Mouse (Mus musculus): ENCODE data around the gene Pes1. TPM values are rescaled to one million over a fixed set of nuclear protein-coding genes. Genes with fewer than 3 reads are reported as not detected.

Pes1 gene
- polyA plus RNA-seq, 1 experiment from 2014 or later, result 52.4 TPM

DNA sequence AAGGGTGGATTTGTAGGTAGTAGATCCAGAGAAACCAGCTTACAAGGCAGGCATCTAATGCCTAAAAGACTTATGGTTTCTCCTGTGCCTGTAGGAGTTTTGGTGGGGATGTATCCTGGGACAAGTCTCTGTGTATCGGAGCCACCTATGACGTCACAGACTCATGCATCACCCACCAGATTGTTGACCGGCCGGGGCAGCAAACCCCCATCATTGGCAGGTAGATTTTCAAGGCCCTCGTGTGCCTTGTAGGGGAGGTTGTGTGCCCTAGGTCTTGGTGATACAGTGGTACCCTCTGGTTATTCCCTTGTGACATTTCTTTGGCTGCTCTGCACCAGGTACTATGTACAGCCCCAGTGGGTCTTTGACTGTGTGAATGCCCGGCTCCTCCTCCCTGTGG, 12.9 kb downstream of the Pes1 start, which contains the start of gene 4930556J24Rik:
4930556J24Rik (minus strand) TSS at position 101 of the 400 bp plus-strand sequence.
- H3K4me2 ChIP-seq (ENCODE audit: low read length), result no peak within 1 kb of the TSS
- H3K4me3 ChIP-seq (ENCODE audit: low read length), result no peak within 1 kb of the TSS
- no peak within 1 kb of the TSS for H3K9ac ChIP-seq (ENCODE audit: low read depth, low read length)
- whole genome bisulfite sequencing, result 96% methylated on average over 6 of the region's 6 CpGs
- H3K9me3 ChIP-seq (ENCODE audit: control insufficient read depth, low read length), result no peaks in the 10 kb centered on the region
- no peaks in the 10 kb centered on the region for H3K27me3 ChIP-seq (replicated peaks; ENCODE audit: control insufficient read depth, insufficient read depth, low read length)
- H3K27ac ChIP-seq (ENCODE audit: low read depth, low read length), result no peak within 1 kb of the TSS
- peaks cover 59% of the 10 kb centered on the region for H3K36me3 ChIP-seq (ENCODE audit: control insufficient read depth, insufficient read depth, low read length)
- no peaks in the 10 kb centered on the region for H3K4me1 ChIP-seq (ENCODE audit: control insufficient read depth, insufficient read depth, low read depth, low read length)
- ATAC-seq, result no peak

DNA sequence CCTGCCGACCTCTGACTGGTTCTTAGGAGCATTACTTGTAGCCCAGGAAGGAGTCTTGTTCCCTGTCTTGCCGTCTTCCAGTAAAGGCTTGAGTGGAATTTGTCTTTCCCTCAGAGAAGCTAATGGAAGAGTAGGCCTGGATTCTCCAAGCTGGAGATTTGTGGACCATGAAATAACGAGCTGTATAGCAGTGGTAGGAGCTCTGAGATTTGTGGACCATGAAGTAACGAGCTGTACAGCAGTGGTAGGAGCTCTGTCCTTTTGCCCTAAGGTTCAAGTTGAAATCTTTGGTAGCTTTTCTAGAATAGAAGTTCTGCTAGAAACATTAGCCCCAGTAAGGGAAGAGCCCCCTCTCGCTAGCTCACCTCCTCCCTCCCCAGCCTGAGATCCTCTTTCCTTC, 14.6 kb downstream of the Pes1 start:
- Histone ChIP-seq H3K27me3 (replicated peaks; ENCODE audit: control insufficient read depth, insufficient read depth, low read length) (no peaks in the 10 kb centered on the region), H3K4me3 (ENCODE audit: low read length) (no peak overlapping the region), H3K9me3 (ENCODE audit: control insufficient read depth, low read length) (no peaks in the 10 kb centered on the region), H3K36me3 (ENCODE audit: control insufficient read depth, insufficient read depth, low read length) (peaks cover 48% of the 10 kb centered on the region), H3K27ac (ENCODE audit: low read depth, low read length) (no peak overlapping the region), H3K4me1 (ENCODE audit: control insufficient read depth, insufficient read depth, low read depth, low read length) (peaks cover 5% of the 10 kb centered on the region; the same call in 1 of the 2 replicates), H3K9ac (ENCODE audit: low read depth, low read length) (no peak overlapping the region), H3K4me2 (ENCODE audit: low read length) (no peak overlapping the region)
- ATAC-seq, result no peak
- 95% methylated on average over 5 of the region's 5 CpGs for WGBS

DNA sequence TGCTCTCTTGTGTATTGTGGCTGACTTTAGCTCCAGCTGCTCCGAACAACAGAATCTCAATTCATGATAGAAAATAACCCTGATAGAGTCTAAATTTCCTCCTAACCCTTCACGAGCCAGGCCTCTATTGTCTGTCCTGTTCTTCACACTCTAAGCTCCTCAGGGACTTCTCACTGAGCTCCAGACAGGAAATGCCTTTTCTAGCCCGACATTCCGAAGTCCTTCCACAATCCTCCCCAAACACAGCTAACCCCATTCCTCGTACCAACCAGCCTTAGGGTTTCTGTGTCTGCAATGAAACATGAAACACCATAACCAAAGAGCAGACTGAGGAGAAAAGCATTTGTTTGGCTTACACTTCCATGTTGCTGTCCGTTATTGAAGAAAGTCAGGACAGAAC, 17.8 kb downstream of the Pes1 start:
- Histone ChIP-seq H3K4me1 (ENCODE audit: control insufficient read depth, insufficient read depth, low read depth, low read length) (peaks cover 11% of the 10 kb centered on the region; the same call in 1 of the 2 replicates), H3K36me3 (ENCODE audit: control insufficient read depth, insufficient read depth, low read length) (peaks cover 26% of the 10 kb centered on the region), H3K27ac (ENCODE audit: low read depth, low read length) (no peak overlapping the region), H3K4me2 (ENCODE audit: low read length) (no peak overlapping the region), H3K27me3 (replicated peaks; ENCODE audit: control insufficient read depth, insufficient read depth, low read length) (no peaks in the 10 kb centered on the region), H3K9ac (ENCODE audit: low read depth, low read length) (no peak overlapping the region), H3K4me3 (ENCODE audit: low read length) (no peak overlapping the region), H3K9me3 (ENCODE audit: control insufficient read depth, low read length) (no peaks in the 10 kb centered on the region)
- 75% methylated on average over 6 of the region's 6 CpGs for WGBS
- ATAC-seq, result no peak

DNA sequence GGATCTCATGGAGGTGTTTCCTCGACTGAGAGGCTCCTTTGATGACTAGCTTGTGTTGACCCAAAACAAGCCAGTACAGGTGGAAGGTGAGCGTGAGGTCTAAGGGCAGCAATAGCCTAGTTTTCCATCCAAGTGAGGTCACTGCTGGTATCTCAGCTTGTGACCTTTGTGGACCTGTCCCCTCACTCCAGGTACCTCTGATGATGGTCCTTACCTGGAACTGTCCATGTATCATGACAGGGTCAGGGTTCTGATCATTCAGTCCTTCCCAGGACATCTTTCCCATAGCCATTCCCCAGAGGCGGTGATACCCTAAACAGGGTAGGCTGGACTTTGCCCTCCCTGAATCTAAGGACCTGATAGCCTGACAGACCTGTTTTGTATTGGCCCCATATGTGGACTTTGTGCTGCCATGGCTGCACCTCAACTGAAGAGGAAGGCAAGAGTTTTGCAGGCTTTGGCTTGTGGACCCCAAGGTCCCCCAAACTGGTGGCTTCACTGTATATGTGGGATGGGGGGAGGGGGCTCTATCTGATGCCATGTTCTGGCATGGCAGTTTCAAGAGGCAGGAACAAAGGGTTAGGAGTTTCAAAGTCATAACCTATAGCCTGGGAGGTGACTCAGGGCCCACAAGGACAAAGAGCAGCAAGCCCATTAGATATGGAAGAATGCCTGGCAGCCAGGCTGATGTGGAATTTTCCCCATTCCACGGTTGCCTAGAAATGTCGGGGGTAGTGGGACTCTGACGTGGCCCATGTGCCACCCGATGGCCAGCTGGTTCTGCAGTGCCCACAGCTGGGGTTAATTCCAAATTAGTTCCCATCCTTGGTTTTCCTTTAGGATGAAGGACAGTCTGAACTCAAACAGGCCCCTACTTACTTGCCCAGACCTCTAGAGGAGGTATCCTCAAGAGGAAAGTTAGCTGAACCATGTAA, 18.8 kb downstream of the Pes1 start:
- 53% methylated on average over 7 of the region's 7 CpGs for WGBS
- Histone ChIP-seq H3K36me3 (ENCODE audit: control insufficient read depth, insufficient read depth, low read length) (peaks cover 18% of the 10 kb centered on the region), H3K9me3 (ENCODE audit: control insufficient read depth, low read length) (no peaks in the 10 kb centered on the region), H3K4me2 (ENCODE audit: low read length) (peak overlapping the region; percentile 77), H3K4me3 (ENCODE audit: low read length) (peak overlapping the region; percentile 47; the same call in 1 of the 2 replicates), H3K27me3 (replicated peaks; ENCODE audit: control insufficient read depth, insufficient read depth, low read length) (no peaks in the 10 kb centered on the region), H3K9ac (ENCODE audit: low read depth, low read length) (no peak overlapping the region), H3K4me1 (ENCODE audit: control insufficient read depth, insufficient read depth, low read depth, low read length) (peaks cover 11% of the 10 kb centered on the region; the same call in 1 of the 2 replicates), H3K27ac (ENCODE audit: low read depth, low read length) (peak overlapping the region; percentile 54; the same call in 1 of the 2 replicates)
- no peak; the same call in 1 of the 2 replicates for ATAC-seq

DNA sequence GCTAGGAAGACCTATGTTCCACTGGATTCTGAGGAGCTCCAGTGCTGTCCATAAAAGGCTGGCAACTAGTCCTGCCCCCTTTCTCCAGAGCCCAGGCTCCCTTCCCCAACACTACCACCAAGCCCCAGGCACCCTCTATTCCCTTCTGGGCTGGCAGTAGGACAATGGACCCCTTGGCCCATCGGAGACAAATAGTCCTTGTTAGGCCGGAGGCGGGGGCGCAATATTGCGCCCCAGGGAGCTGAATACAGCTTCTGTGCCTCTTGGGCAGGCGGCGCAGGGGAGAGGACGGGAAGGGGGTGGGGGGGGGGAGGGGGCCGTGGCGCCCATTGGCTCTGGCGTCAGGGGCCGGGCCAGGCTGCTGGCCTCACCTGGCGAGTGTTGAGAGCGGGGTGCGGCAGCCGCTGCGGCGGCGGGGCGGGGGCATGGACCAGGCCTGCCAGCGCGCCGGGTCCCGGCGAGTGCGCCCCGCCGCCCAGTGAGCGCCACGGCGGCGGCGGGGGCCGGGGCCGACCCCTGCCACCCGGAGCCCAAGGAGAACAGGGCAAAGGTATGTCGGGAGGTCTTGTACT, 19.6 kb downstream of the Pes1 start, which contains the start of gene Gal3st1:
Gal3st1 (plus strand) TSS at position 346 of the 572 bp plus-strand sequence.
- peaks cover 17% of the 10 kb centered on the region for H3K36me3 ChIP-seq (ENCODE audit: control insufficient read depth, insufficient read depth, low read length)
- H3K9me3 ChIP-seq (ENCODE audit: control insufficient read depth, low read length), result no peaks in the 10 kb centered on the region
- no peaks in the 10 kb centered on the region for H3K27me3 ChIP-seq (replicated peaks; ENCODE audit: control insufficient read depth, insufficient read depth, low read length)
- H3K9ac ChIP-seq (ENCODE audit: low read depth, low read length), result peak within 1 kb of the TSS; percentile 65
- peak within 1 kb of the TSS; percentile 77 for H3K4me2 ChIP-seq (ENCODE audit: low read length)
- WGBS, result 2% methylated on average over 6 of the region's 37 CpGs
- H3K4me1 ChIP-seq (ENCODE audit: control insufficient read depth, insufficient read depth, low read depth, low read length), result peaks cover 11% of the 10 kb centered on the region; the same call in 1 of the 2 replicates
- H3K27ac ChIP-seq (ENCODE audit: low read depth, low read length), result peak within 1 kb of the TSS; percentile 54; the same call in 1 of the 2 replicates
- H3K4me3 ChIP-seq (ENCODE audit: low read length), result peak within 1 kb of the TSS; percentile 47
- ATAC-seq, result peak; percentile 82

DNA sequence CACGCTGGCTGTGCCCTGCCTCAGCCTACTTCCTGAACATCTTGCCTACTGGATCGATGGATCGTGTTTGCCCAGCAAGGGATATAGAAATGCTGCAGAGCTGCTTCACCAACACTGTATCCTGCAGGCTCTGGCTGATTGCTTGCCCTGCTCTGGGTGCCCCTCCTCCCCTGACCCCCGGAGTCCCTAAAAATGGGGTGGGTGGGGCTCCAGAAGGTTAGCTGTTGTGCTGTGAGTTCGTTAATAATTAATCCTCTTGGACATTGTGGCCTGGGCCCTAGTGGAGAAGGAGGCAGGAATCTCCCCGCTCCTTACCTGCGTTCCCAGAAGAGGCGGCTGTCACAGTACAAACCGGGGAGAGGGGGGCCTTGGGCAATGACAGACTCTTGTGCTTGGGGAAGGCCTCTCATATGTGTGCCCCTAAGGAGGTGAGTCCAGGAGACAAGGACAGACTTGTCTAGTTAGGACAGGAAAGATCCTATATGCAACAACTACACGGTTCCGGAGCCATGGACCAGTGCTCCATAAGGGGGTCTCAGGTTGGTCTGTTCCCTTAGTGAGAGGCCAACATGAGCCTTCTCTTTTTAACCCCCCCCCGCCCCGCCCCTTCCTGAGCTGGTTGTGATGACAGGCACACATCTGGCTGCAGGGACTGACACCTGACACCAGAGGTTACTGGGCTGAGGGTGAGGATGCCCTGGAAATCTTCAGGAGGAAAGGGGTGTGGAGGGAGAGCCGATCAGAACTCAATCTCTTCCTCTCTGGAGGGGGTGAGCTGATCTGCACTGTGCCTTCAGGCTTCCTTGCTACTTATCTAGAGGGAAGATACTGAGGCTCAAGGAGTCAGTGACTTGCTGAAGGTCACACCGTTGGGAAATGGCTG, 20.3 kb downstream of the Pes1 start:
- Histone ChIP-seq H3K27me3 (replicated peaks; ENCODE audit: control insufficient read depth, insufficient read depth, low read length) (no peaks in the 10 kb centered on the region), H3K4me1 (ENCODE audit: control insufficient read depth, insufficient read depth, low read depth, low read length) (peaks cover 11% of the 10 kb centered on the region; the same call in 1 of the 2 replicates), H3K9me3 (ENCODE audit: control insufficient read depth, low read length) (no peaks in the 10 kb centered on the region), H3K27ac (ENCODE audit: low read depth, low read length) (no peak overlapping the region; the same call in 1 of the 2 replicates), H3K4me2 (ENCODE audit: low read length) (peak overlapping the region; percentile 77), H3K9ac (ENCODE audit: low read depth, low read length) (peak overlapping the region; percentile 65), H3K36me3 (ENCODE audit: control insufficient read depth, insufficient read depth, low read length) (peaks cover 10% of the 10 kb centered on the region), H3K4me3 (ENCODE audit: low read length) (peak overlapping the region; percentile 47)
- ATAC-seq, result peak; percentile 66
- WGBS, result 12% methylated on average over 15 of the region's 15 CpGs

DNA sequence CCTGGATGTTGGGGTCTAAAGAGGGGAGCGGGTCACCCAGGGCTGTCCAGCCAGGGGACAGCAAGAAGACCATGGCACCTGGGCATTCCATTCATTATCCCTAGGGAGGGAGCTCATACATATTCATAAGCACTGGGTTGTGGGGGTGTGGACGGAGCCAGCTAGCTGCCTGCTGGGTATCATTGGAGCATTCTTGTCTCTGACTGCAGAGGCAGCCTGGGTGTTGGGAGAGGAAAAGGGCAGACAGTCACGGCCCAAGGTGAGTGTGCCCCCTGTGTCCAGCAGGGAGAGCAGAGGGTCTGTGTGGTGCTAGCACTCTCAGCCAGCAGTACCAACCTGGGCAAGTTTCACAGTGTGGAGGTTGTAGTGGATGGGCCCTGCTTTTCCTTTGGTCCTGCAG, 26.0 kb downstream of the Pes1 start:
- Histone ChIP-seq H3K4me1 (ENCODE audit: control insufficient read depth, insufficient read depth, low read depth, low read length) (no peaks in the 10 kb centered on the region), H3K9ac (ENCODE audit: low read depth, low read length) (no peak overlapping the region), H3K36me3 (ENCODE audit: control insufficient read depth, insufficient read depth, low read length) (no peaks in the 10 kb centered on the region), H3K4me2 (ENCODE audit: low read length) (no peak overlapping the region), H3K9me3 (ENCODE audit: control insufficient read depth, low read length) (no peaks in the 10 kb centered on the region), H3K27me3 (replicated peaks; ENCODE audit: control insufficient read depth, insufficient read depth, low read length) (no peaks in the 10 kb centered on the region; the same call in 1 of the 2 replicates), H3K27ac (ENCODE audit: low read depth, low read length) (no peak overlapping the region), H3K4me3 (ENCODE audit: low read length) (no peak overlapping the region)
- no peak for ATAC-seq
- WGBS, result 48% methylated on average over 3 of the region's 3 CpGs

DNA sequence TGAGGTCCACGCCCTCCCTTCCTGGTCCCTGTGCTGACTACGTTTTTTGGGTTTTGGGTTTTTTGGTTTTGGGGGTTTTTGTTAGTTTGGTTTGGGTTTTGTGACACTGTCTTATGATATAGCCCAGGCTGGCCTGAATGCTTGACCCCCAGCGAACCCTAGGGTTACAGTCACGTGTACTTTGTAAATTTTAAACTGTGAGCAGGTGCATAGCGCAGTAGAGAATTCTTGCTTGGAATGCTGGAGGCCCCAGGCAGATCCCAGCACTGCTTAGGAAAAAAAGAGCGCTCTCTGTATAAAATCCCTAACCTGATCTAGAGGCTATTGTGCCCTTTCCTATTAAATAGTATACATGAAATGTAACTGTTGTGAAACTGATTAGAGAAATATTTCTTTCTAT, 29.4 kb downstream of the Pes1 start:
- no peak overlapping the region for H3K27ac ChIP-seq (ENCODE audit: low read depth, low read length)
- WGBS, result 78% methylated on average over 6 of the region's 6 CpGs
- ATAC-seq, result no peak

More for the DNA sequence above, 29.4 kb downstream of the Pes1 start:
- no peaks in the 10 kb centered on the region for H3K36me3 ChIP-seq (ENCODE audit: control insufficient read depth, insufficient read depth, low read length)
- H3K4me1 ChIP-seq (ENCODE audit: control insufficient read depth, insufficient read depth, low read depth, low read length), result peaks cover 4% of the 10 kb centered on the region
- no peak overlapping the region for H3K9ac ChIP-seq (ENCODE audit: low read depth, low read length)
- H3K9me3 ChIP-seq (ENCODE audit: control insufficient read depth, low read length), result no peaks in the 10 kb centered on the region
- H3K4me2 ChIP-seq (ENCODE audit: low read length), result no peak overlapping the region
- H3K4me3 ChIP-seq (ENCODE audit: low read length), result no peak overlapping the region
- peaks cover 16% of the 10 kb centered on the region for H3K27me3 ChIP-seq (replicated peaks; ENCODE audit: control insufficient read depth, insufficient read depth, low read length)

All from hindbrain, embryonic 16.5 days (tissue).